Mouse (Mus musculus) kidney, embryonic 15.5 days (tissue): ENCODE results near the gene Lhfpl5. TPM values are rescaled to one million over a fixed set of nuclear protein-coding genes. Genes with fewer than 3 reads are reported as not detected.

Experiments
- microRNA-seq: library from miRNA; unstranded; fragments of <30 nt; microRNA quantifications from one replicate; pipeline ENCODE4, GENCODE M21; 2016
- polyA plus RNA-seq: library from polyadenylated mRNA; unstranded; fragments of >200 nt; fragmentation: Nextera tagmentation; extraction: Ambion mirVana; gene quantifications from 2 replicates; pipeline ENCODE4 v1.2.1, GENCODE M21; 2015

Gene Lhfpl5
- polyA plus RNA-seq, 1 experiment from 2014 or later, result 0.91 TPM

Small RNA genes within 50 kb of the gene (microRNA-seq; reads per million reads assigned to microRNA genes)
- not detected for gene Gm25195
- gene Mir6969, result not detected

Other genes with a start within 250 kb of the Lhfpl5 start
- gene Rpl10a, start 247.2 kb upstream of the Lhfpl5 start, polyA plus RNA-seq, result 643 and 689 TPM in 2 replicates
- 9.8 and 11.0 TPM in 2 replicates for gene Tead3, start 224.8 kb upstream of the Lhfpl5 start, polyA plus RNA-seq
- 5.6 and 6.4 TPM in 2 replicates for gene Tulp1, start 210.4 kb upstream of the Lhfpl5 start, polyA plus RNA-seq
- gene Fkbp5, start 58.1 kb upstream of the Lhfpl5 start, polyA plus RNA-seq, result 31.1 and 35.0 TPM in 2 replicates
- not detected in 2 replicates for gene Armc12, start 44.8 kb upstream of the Lhfpl5 start, polyA plus RNA-seq
- not detected in 2 replicates for gene Clpsl2, start 26.2 kb upstream of the Lhfpl5 start, polyA plus RNA-seq
- 0.78 and 2.6 TPM in 2 replicates for gene Clps, start 14.9 kb upstream of the Lhfpl5 start, polyA plus RNA-seq
- gene Srpk1, start 47.1 kb downstream of the Lhfpl5 start, polyA plus RNA-seq, result 96.3 and 100 TPM in 2 replicates
- 0.75 and 0.85 TPM in 2 replicates for gene Slc26a8, start 114.6 kb downstream of the Lhfpl5 start, polyA plus RNA-seq
- 43.6 and 47.3 TPM in 2 replicates for gene Mapk14, start 115.7 kb downstream of the Lhfpl5 start, polyA plus RNA-seq
- 3.1 and 4.0 TPM in 2 replicates for gene AC170998.1, start 150.4 kb downstream of the Lhfpl5 start, polyA plus RNA-seq
- gene Mapk13, start 193.7 kb downstream of the Lhfpl5 start, polyA plus RNA-seq, result 44.7 and 46.4 TPM in 2 replicates
- 11.2 and 14.4 TPM in 2 replicates for gene Brpf3, start 225.4 kb downstream of the Lhfpl5 start, polyA plus RNA-seq